8 mouse cellular contexts compared by ENCODE assay signal in genomic region chr19:21779106-21779505, GRCm38 (mm10). TPM values are rescaled to one million over a fixed set of nuclear protein-coding genes. Genes with fewer than 3 reads are reported as not detected.
A peak's percentile ranks its signal among the peaks of the same experiment; 100 is the strongest.
DNase-seq lines count a peak whose midpoint lies in the region; ATAC-seq and TF ChIP-seq lines count a peak whose summit lies in the region.

No protein-coding gene starts in this region.

- no peaks in the 10 kb centered on the region for H3K36me3 ChIP-seq in lung, embryonic 14.5 days (ENCODE audit: insufficient read depth)
- H3K36me3 ChIP-seq in hindbrain, postnatal 0 days (ENCODE audit: insufficient read depth, low read length): no peaks in the 10 kb centered on the region
- H3K36me3 ChIP-seq in neural tube, embryonic 12.5 days: no peaks in the 10 kb centered on the region

- under 1% methylated on average over 11 of the region's 11 CpGs for WGBS in lung, embryonic 14.5 days
- under 1% methylated on average over 11 of the region's 11 CpGs for WGBS in hindbrain, postnatal 0 days
- under 1% methylated on average over 11 of the region's 11 CpGs for WGBS in neural tube, embryonic 12.5 days

- no peak for TF ChIP-seq CTCF in lung, embryonic 14.5 days (IDR thresholded peaks at IDR 0.05; ENCODE audit: low read depth)
- TF ChIP-seq CTCF in cortical plate, adult 2 months (IDR thresholded peaks at IDR 0.05; ENCODE audit: extremely low read depth, insufficient read depth, low read length): no peak
- no peak for TF ChIP-seq CTCF in hindbrain, postnatal 0 days (IDR thresholded peaks at IDR 0.05; ENCODE audit: low read depth)

- no peak for TF ChIP-seq POLR2A in cortical plate, adult 2 months (IDR thresholded peaks at IDR 0.05; ENCODE audit: extremely low read depth, insufficient read depth, low read length)

- H3K9ac ChIP-seq in lung, embryonic 14.5 days: peak overlapping the region; percentile 76
- H3K9ac ChIP-seq in hindbrain, postnatal 0 days (replicated peaks; ENCODE audit: low read length): peak overlapping the region; percentile 78
- H3K9ac ChIP-seq in neural tube, embryonic 12.5 days: peak overlapping the region; percentile 95

- no peak for ATAC-seq in lung, embryonic 14.5 days (ENCODE audit: insufficient read depth)
- ATAC-seq in hindbrain, postnatal 0 days: no peak
- ATAC-seq in neural tube, embryonic 12.5 days (ENCODE audit: low FRiP score, low read depth): no peak

- peak; percentile 53 for DNase-seq in lung, embryonic 14.5 days
- no peak for DNase-seq in lung, adult 18-20 months
- DNase-seq in hindbrain, postnatal 0 days (ENCODE audit: low spot score): peak; percentile 23
- DNase-seq in c-Kit-positive CD71-positive TER-119-positive erythroid progenitor cells, embryonic 14.5 days (ENCODE audit: low spot score): no peak
- DNase-seq in layer of hippocampus, adult 9-10 months (ENCODE audit: low spot score): no peak
- DNase-seq in kidney, adult 11 months: no peak

- H3K27me3 ChIP-seq in lung, embryonic 14.5 days (ENCODE audit: insufficient read depth, low read length): no peaks in the 10 kb centered on the region
- no peaks in the 10 kb centered on the region for H3K27me3 ChIP-seq in hindbrain, postnatal 0 days (ENCODE audit: insufficient read depth, low read length)
- H3K27me3 ChIP-seq in neural tube, embryonic 12.5 days (replicated peaks): no peaks in the 10 kb centered on the region

- peak overlapping the region; percentile 94; the same call in 1 of the 2 replicates for H3K27ac ChIP-seq in lung, embryonic 14.5 days (ENCODE audit: low read depth)
- no peak overlapping the region for H3K27ac ChIP-seq in cortical plate, adult 2 months (ENCODE audit: insufficient read depth, low read length)
- H3K27ac ChIP-seq in hindbrain, postnatal 0 days: peak overlapping the region; percentile 92; the same call in 1 of the 2 replicates
- H3K27ac ChIP-seq in neural tube, embryonic 12.5 days: peak overlapping the region; percentile 93; the same call in 1 of the 2 replicates

- H3K4me2 ChIP-seq in lung, embryonic 14.5 days: peak overlapping the region; percentile 74
- H3K4me2 ChIP-seq in hindbrain, postnatal 0 days (ENCODE audit: low read depth, low read length): peak overlapping the region; percentile 88
- peak overlapping the region; percentile 83 for H3K4me2 ChIP-seq in neural tube, embryonic 12.5 days (replicated peaks)

- H3K4me1 ChIP-seq in lung, embryonic 14.5 days (ENCODE audit: insufficient read depth): peaks cover 18% of the 10 kb centered on the region; the same call in 1 of the 2 replicates
- H3K4me1 ChIP-seq in cortical plate, adult 2 months (ENCODE audit: control insufficient read depth, insufficient read depth, low read length): peaks cover 4% of the 10 kb centered on the region; the same call in 1 of the 2 replicates
- H3K4me1 ChIP-seq in hindbrain, postnatal 0 days (ENCODE audit: insufficient read depth, low read length): peaks cover 32% of the 10 kb centered on the region
- peaks cover 53% of the 10 kb centered on the region for H3K4me1 ChIP-seq in neural tube, embryonic 12.5 days

- peak overlapping the region; percentile 87 for H3K4me3 ChIP-seq in lung, embryonic 14.5 days (ENCODE audit: low read depth, low read length)
- peak overlapping the region; percentile 77 for H3K4me3 ChIP-seq in cortical plate, adult 2 months (ENCODE audit: insufficient read depth, low read length)
- peak overlapping the region; percentile 86 for H3K4me3 ChIP-seq in hindbrain, postnatal 0 days (ENCODE audit: low read length)
- peak overlapping the region; percentile 91 for H3K4me3 ChIP-seq in neural tube, embryonic 12.5 days

- H3K9me3 ChIP-seq in lung, embryonic 14.5 days (ENCODE audit: low read depth, low read length): no peaks in the 10 kb centered on the region
- H3K9me3 ChIP-seq in hindbrain, postnatal 0 days (ENCODE audit: low read length): no peaks in the 10 kb centered on the region
- no peaks in the 10 kb centered on the region for H3K9me3 ChIP-seq in neural tube, embryonic 12.5 days

RNA-seq across cellular contexts. Expression of gene Cemip2, which starts 1.0 kb away (rescaled TPM):
- polyA plus RNA-seq in lung, embryonic 14.5 days (2014; fragmentation: Nextera tagmentation; extraction: Ambion mirVana): 31.5 and 32.3 TPM in 2 replicates
- polyA plus RNA-seq in cortical plate, adult 2 months (2012; rRNA removed): 5.3 and 5.6 TPM in 2 replicates
- 25.1 and 26.2 TPM in 2 replicates for total RNA-seq in hindbrain, postnatal 0 days (2014; rRNA removed)
- polyA plus RNA-seq in hindbrain, postnatal 0 days (2015; fragmentation: Nextera tagmentation; extraction: Ambion mirVana): 11.7 TPM in 2 replicates
- polyA plus RNA-seq in neural tube, embryonic 12.5 days (2016; fragmentation: Nextera tagmentation; extraction: Ambion mirVana): 85.7 and 89.1 TPM in 2 replicates

Comparison
In these comparisons a context has a peak if more than half of its experiments do, and no peak if none do; other contexts are left out.
1. DNase-seq: peak in lung, embryonic 14.5 days (single experiment) and hindbrain, postnatal 0 days (single experiment); none in lung, adult 18-20 months (0 of 2), c-Kit-positive CD71-positive TER-119-positive erythroid progenitor cells, embryonic 14.5 days (single experiment), layer of hippocampus, adult 9-10 months (single experiment) and kidney, adult 11 months (single experiment).
2. Peak in every context shown above with its lines, with median percentiles within 50 percentile points of each other: H3K4me2 ChIP-seq, H3K4me3 ChIP-seq and H3K9ac ChIP-seq.